Mouse (Mus musculus): ENCODE results near the gene Arid3c.

Arid3c gene

DNA sequence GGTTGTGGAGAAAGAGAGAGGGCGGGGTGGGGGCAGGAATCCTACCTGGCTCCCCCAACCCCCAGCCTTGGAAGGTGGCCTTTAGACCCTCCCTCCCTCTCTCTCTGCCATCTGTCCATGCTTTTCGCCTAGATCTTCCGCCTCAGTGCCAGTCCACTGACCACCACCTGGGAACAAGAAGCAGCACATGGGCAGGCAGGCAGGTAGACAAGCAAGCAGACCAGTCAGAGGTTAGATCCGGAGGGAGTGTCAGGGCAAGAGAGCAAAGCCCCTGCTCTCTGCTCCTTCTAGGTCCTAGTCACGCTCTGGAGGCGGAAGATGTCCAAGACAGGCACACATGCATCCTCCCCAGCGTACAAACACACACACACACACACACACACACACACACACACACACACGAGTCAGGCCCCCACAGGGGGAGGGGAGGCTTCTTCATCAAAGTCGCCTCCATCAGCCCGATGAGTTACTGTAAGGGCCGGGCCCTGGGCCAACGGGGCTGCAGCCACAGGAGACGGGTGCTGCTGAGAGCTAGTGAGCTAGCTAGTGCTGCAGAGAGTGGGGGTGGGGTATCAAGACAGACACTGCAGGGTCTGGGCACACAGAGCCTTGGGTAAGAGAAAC lies 53.8 kb downstream of the Arid3c start:
- DNase-seq (ENCODE audit: low spot score) = no peak

DNA sequence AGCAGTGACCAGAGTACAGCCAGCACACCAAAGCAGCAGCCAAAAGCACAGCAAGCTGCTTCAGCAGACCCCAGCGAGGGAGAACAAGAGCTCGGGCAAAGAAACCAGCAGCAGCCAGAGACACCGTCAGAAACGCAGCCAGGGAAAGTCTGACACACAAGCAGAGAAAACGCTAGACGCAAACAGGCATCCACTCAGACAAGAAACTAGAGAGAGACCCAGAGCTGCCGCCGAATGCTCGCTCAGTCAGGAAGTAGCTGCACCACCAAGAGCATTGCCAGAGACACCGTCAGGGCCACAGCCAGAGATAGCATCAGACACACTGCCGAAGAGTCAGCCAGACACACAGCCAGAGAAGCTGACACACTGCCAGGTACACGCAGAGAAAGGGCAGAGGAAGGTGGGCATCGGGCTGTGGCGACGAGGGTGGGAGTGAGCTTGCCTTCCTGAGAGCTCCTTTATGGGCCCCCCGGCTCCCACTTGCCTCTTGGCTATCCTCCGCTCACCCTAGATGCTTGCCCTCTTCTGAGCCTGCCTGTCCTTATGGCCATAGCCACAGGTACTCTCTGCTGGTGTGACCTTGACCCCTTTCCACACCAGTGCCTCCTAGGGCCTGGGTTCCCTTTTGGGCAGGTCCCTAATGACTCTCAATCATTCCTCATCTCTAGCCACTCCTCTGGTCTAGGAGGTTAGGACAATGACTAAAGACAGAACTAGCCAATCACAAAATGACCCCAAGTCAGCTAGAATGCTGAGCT lies 54.5 kb downstream of the Arid3c start:
- no peak for DNase-seq (ENCODE audit: low spot score)
